Mouse (Mus musculus): ENCODE measurements around the gene Samd8.

Gene Samd8

GRCm38 (mm10) chr14:21750008-21750880 lies at the start of gene Samd8:
Gene Samd8, plus strand, starts transcription at chr14:21750531.
- DNase-seq (ENCODE audit: low spot score), result peak; percentile 82

- DNase-seq (ENCODE audit: low spot score), result no peak
Observed at GRCm38 (mm10) chr14:21702691-21703090, 47.6 kb upstream of the Samd8 start.

- DNase-seq (ENCODE audit: low spot score), result no peak
Observed at GRCm38 (mm10) chr14:21703255-21703654, 47.1 kb upstream of the Samd8 start.

- no peak for DNase-seq (ENCODE audit: low spot score)
Observed at GRCm38 (mm10) chr14:21705462-21705861, 44.9 kb upstream of the Samd8 start.

GRCm38 (mm10) chr14:21706759-21707571 lies 43.4 kb upstream of the Samd8 start:
- DNase-seq (ENCODE audit: low spot score), result peak; percentile 22

GRCm38 (mm10) chr14:21709545-21709944 lies 40.8 kb upstream of the Samd8 start:
- DNase-seq (ENCODE audit: low spot score), result no peak

GRCm38 (mm10) chr14:21711231-21711630 lies 39.1 kb upstream of the Samd8 start:
- no peak for DNase-seq (ENCODE audit: low spot score)

GRCm38 (mm10) chr14:21714486-21714885 lies 35.8 kb upstream of the Samd8 start, which contains the start of gene Dupd1:
Gene Dupd1, minus strand, starts transcription at chr14:21714576.
- no peak for DNase-seq (ENCODE audit: low spot score)

GRCm38 (mm10) chr14:21719646-21720383 lies 30.5 kb upstream of the Samd8 start:
- no peak for DNase-seq (ENCODE audit: low spot score)

- DNase-seq (ENCODE audit: low spot score), result no peak
Observed at GRCm38 (mm10) chr14:21720430-21721205, 29.7 kb upstream of the Samd8 start.

GRCm38 (mm10) chr14:21722021-21722698 lies 28.2 kb upstream of the Samd8 start:
- no peak for DNase-seq (ENCODE audit: low spot score)

- no peak for DNase-seq (ENCODE audit: low spot score)
Observed at GRCm38 (mm10) chr14:21729031-21729732, 21.1 kb upstream of the Samd8 start.

- no peak for DNase-seq (ENCODE audit: low spot score)
Observed at GRCm38 (mm10) chr14:21729936-21730335, 20.4 kb upstream of the Samd8 start.

- DNase-seq (ENCODE audit: low spot score), result no peak
Observed at GRCm38 (mm10) chr14:21733131-21733905, 17.0 kb upstream of the Samd8 start.

- no peak for DNase-seq (ENCODE audit: low spot score)
Observed at GRCm38 (mm10) chr14:21740345-21740744, 10.0 kb upstream of the Samd8 start.

GRCm38 (mm10) chr14:21741314-21741713 lies 9.0 kb upstream of the Samd8 start:
- DNase-seq (ENCODE audit: low spot score), result no peak

- peak; percentile 80 for DNase-seq (ENCODE audit: low spot score)
Observed at GRCm38 (mm10) chr14:21741786-21742185, 8.5 kb upstream of the Samd8 start.

- DNase-seq (ENCODE audit: low spot score), result no peak
Observed at GRCm38 (mm10) chr14:21742441-21742840, 7.9 kb upstream of the Samd8 start.

GRCm38 (mm10) chr14:21744169-21744568 lies 6.2 kb upstream of the Samd8 start:
- DNase-seq (ENCODE audit: low spot score), result no peak
